Mouse (Mus musculus) neural tube, embryonic 14.5 days (tissue): Measurements from ENCODE around the gene Gm20388. TPM values are rescaled to one million over a fixed set of nuclear protein-coding genes. Genes with fewer than 3 reads are reported as not detected.

Experiments used
- ATAC-seq: fragments of 200-750 bp; cut with Nextera tagmentation; 2 replicates; pipeline ENCODE4 v1.8.0; 2017; ENCODE audit warnings: low read depth, mild to moderate bottlenecking, moderate TSS enrichment, moderate library complexity
- H3K27ac ChIP-seq: fragments of 300-500 bp; sonication (generic); 2 replicates; pipeline ENCODE4 v1.5.1; 2014; ENCODE audit warnings: low read depth, mild to moderate bottlenecking, control low read depth, low read length, moderate library complexity, mixed read lengths
- H3K27me3 ChIP-seq: fragments of 300-500 bp; sonication (generic); 2 replicates; pipeline ENCODE4 v1.6.1; 2014; ENCODE audit warnings: low read length; ENCODE audit not compliant: control insufficient read depth, insufficient read depth
- H3K36me3 ChIP-seq: fragments of 300-500 bp; sonication (generic); 2 replicates; pipeline ENCODE4 v1.6.1; 2014; ENCODE audit warnings: low read length, mixed read lengths; ENCODE audit not compliant: control insufficient read depth, insufficient read depth
- H3K4me1 ChIP-seq: fragments of 300-500 bp; sonication (generic); 2 replicates; pipeline ENCODE4 v1.6.1; 2014; ENCODE audit warnings: low read length; ENCODE audit not compliant: control insufficient read depth, insufficient read depth
- H3K4me2 ChIP-seq: fragments of 300-500 bp; sonication (generic); 2 replicates; pipeline ENCODE4 v1.6.1; 2014; ENCODE audit warnings: mild to moderate bottlenecking, low read depth, low read length, control low read depth
- H3K4me3 ChIP-seq: fragments of 300-500 bp; sonication (generic); 2 replicates; pipeline ENCODE4 v1.5.1; 2014; ENCODE audit warnings: low read depth, low read length, control low read depth, mixed read lengths
- H3K9ac ChIP-seq: fragments of 300-500 bp; sonication (generic); replicated peaks from 2 replicates; pipeline ENCODE4 v1.6.1; 2014; ENCODE audit warnings: low read depth, mild to moderate bottlenecking, control low read depth, low read length, mixed read lengths
- H3K9me3 ChIP-seq: fragments of 300-500 bp; sonication (generic); 2 replicates; pipeline ENCODE4 v1.6.1; 2016; ENCODE audit warnings: low read length; ENCODE audit not compliant: control insufficient read depth
- WGBS: fragments of 180-500 bp; shearing (Covaris S2); extraction: QIAGEN DNeasy Blood & Tissue Kit; methylation state at CpG from one replicate; pipeline ENCODE4 v1.1.7; 2014; 5-methylcytosine and 5-hydroxymethylcytosine counted together
- polyA plus RNA-seq: library from polyadenylated mRNA; unstranded; fragments of >200 nt; fragmentation: Nextera tagmentation; extraction: Ambion mirVana; gene quantifications from 2 replicates; pipeline ENCODE4 v1.2.1, GENCODE M21; 2014

Gm20388 gene
- polyA plus RNA-seq, 1 experiment from 2014 or later = 10.3 TPM

GRCm38 (mm10) chr8:123717516-123718490 lies 3807.2 kb downstream of the Gm20388 start:
- H3K27me3 ChIP-seq = no peaks in the 10 kb centered on the region
- no peak for ATAC-seq

GRCm38 (mm10) chr8:123718752-123719151 lies 3808.1 kb downstream of the Gm20388 start:
- H3K4me1 ChIP-seq = no peaks in the 10 kb centered on the region
- no peak overlapping the region for H3K4me2 ChIP-seq
- no peak overlapping the region for H3K27ac ChIP-seq
- no peaks in the 10 kb centered on the region for H3K36me3 ChIP-seq
- WGBS = 60% methylated on average over 2 of the region's 2 CpGs
- no peak overlapping the region for H3K9ac ChIP-seq
- no peaks in the 10 kb centered on the region for H3K27me3 ChIP-seq
- no peaks in the 10 kb centered on the region for H3K9me3 ChIP-seq
- no peak for ATAC-seq
- no peak overlapping the region for H3K4me3 ChIP-seq

More at GRCm38 (mm10) chr8:123717516-123718490, 3807.2 kb downstream of the Gm20388 start:
- H3K4me2 ChIP-seq = no peak overlapping the region
- 76% methylated on average over 15 of the region's 15 CpGs for WGBS
- H3K4me1 ChIP-seq = no peaks in the 10 kb centered on the region
- H3K36me3 ChIP-seq = no peaks in the 10 kb centered on the region
- no peak overlapping the region for H3K9ac ChIP-seq
- no peaks in the 10 kb centered on the region for H3K9me3 ChIP-seq
- no peak overlapping the region for H3K27ac ChIP-seq
- no peak overlapping the region for H3K4me3 ChIP-seq

GRCm38 (mm10) chr8:123719280-123719679 lies 3808.6 kb downstream of the Gm20388 start:
- 91% methylated on average over 6 of the region's 6 CpGs for WGBS
- H3K9ac ChIP-seq = no peak overlapping the region
- no peak overlapping the region for H3K27ac ChIP-seq
- H3K4me1 ChIP-seq = no peaks in the 10 kb centered on the region
- H3K27me3 ChIP-seq = no peaks in the 10 kb centered on the region
- ATAC-seq = no peak
- H3K4me3 ChIP-seq = no peak overlapping the region
- H3K9me3 ChIP-seq = no peaks in the 10 kb centered on the region
- H3K4me2 ChIP-seq = no peak overlapping the region
- H3K36me3 ChIP-seq = no peaks in the 10 kb centered on the region

- Histone ChIP-seq H3K27ac (no peak overlapping the region), H3K4me3 (no peak overlapping the region), H3K9ac (no peak overlapping the region), H3K4me2 (no peak overlapping the region), H3K27me3 (no peaks in the 10 kb centered on the region), H3K9me3 (no peaks in the 10 kb centered on the region), H3K4me1 (no peaks in the 10 kb centered on the region), H3K36me3 (no peaks in the 10 kb centered on the region)
- no peak for ATAC-seq
- WGBS = 57% methylated on average over 5 of the region's 5 CpGs
These were observed 3809.2 kb downstream of the Gm20388 start for GRCm38 (mm10) chr8:123719811-123720210.

GRCm38 (mm10) chr8:123720471-123721001 lies 3809.9 kb downstream of the Gm20388 start:
- Histone ChIP-seq H3K36me3 (no peaks in the 10 kb centered on the region), H3K27ac (no peak overlapping the region), H3K4me3 (no peak overlapping the region), H3K4me1 (no peaks in the 10 kb centered on the region), H3K9me3 (no peaks in the 10 kb centered on the region), H3K9ac (no peak overlapping the region), H3K27me3 (no peaks in the 10 kb centered on the region), H3K4me2 (no peak overlapping the region)
- ATAC-seq = no peak
- 19% methylated on average over 12 of the region's 12 CpGs for WGBS

GRCm38 (mm10) chr8:123722245-123722644 lies 3811.6 kb downstream of the Gm20388 start:
- Histone ChIP-seq H3K27ac (no peak overlapping the region), H3K9me3 (no peaks in the 10 kb centered on the region), H3K4me1 (no peaks in the 10 kb centered on the region), H3K9ac (no peak overlapping the region), H3K4me2 (no peak overlapping the region), H3K36me3 (no peaks in the 10 kb centered on the region), H3K4me3 (no peak overlapping the region), H3K27me3 (no peaks in the 10 kb centered on the region)
- WGBS = 95% methylated on average over 5 of the region's 5 CpGs
- ATAC-seq = no peak

- Histone ChIP-seq H3K4me3 (no peak overlapping the region), H3K27ac (no peak overlapping the region), H3K9me3 (no peaks in the 10 kb centered on the region), H3K4me1 (peaks cover 14% of the 10 kb centered on the region; the same call in 1 of the 2 replicates), H3K27me3 (no peaks in the 10 kb centered on the region), H3K9ac (no peak overlapping the region), H3K4me2 (no peak overlapping the region), H3K36me3 (no peaks in the 10 kb centered on the region)
- ATAC-seq = no peak
- WGBS = 92% methylated on average over 10 of the region's 10 CpGs
These were observed 3814.1 kb downstream of the Gm20388 start for GRCm38 (mm10) chr8:123724752-123725151.

- Histone ChIP-seq H3K4me1 (peaks cover 18% of the 10 kb centered on the region; the same call in 1 of the 2 replicates), H3K27ac (no peak overlapping the region), H3K9ac (no peak overlapping the region), H3K9me3 (no peaks in the 10 kb centered on the region), H3K27me3 (no peaks in the 10 kb centered on the region), H3K36me3 (no peaks in the 10 kb centered on the region), H3K4me2 (no peak overlapping the region), H3K4me3 (no peak overlapping the region)
- WGBS = 55% methylated on average over 7 of the region's 7 CpGs
- no peak for ATAC-seq
These were observed 3814.6 kb downstream of the Gm20388 start for GRCm38 (mm10) chr8:123725261-123725660.

- 87% methylated on average over 6 of the region's 6 CpGs for WGBS
- H3K4me1 ChIP-seq = peaks cover 22% of the 10 kb centered on the region
- ATAC-seq = no peak
These were observed 3816.1 kb downstream of the Gm20388 start for GRCm38 (mm10) chr8:123726759-123727158.

More at GRCm38 (mm10) chr8:123726759-123727158, 3816.1 kb downstream of the Gm20388 start:
- no peak overlapping the region for H3K4me3 ChIP-seq
- H3K4me2 ChIP-seq = no peak overlapping the region
- no peak overlapping the region for H3K9ac ChIP-seq
- no peaks in the 10 kb centered on the region for H3K36me3 ChIP-seq
- no peak overlapping the region for H3K27ac ChIP-seq
- H3K9me3 ChIP-seq = no peaks in the 10 kb centered on the region
- H3K27me3 ChIP-seq = no peaks in the 10 kb centered on the region
